Mouse (Mus musculus) embryonic fibroblast, embryonic 13.5 days (primary cell): ENCODE results near the gene Nol4l. TPM values are rescaled to one million over a fixed set of nuclear protein-coding genes. Genes with fewer than 3 reads are reported as not detected.

Experiments
- H3K27ac ChIP-seq: 2 replicates; pipeline ENCODE4 v1.5.1; 2012; ENCODE audit warnings: low read length, control low read depth, inconsistent platforms; ENCODE audit not compliant: insufficient read depth
- H3K4me1 ChIP-seq: 2 replicates; pipeline ENCODE4 v1.6.1; 2011; ENCODE audit warnings: low read length; ENCODE audit not compliant: control insufficient read depth, insufficient read depth
- H3K4me3 ChIP-seq: 2 replicates; pipeline ENCODE4 v1.5.1; 2011; ENCODE audit warnings: mild to moderate bottlenecking, control low read depth, low read length; ENCODE audit not compliant: insufficient read depth
- CTCF ChIP-seq: IDR thresholded peaks from 2 replicates; pipeline ENCODE4 v1.5.1; 2011; ENCODE audit warnings: mild to moderate bottlenecking, control low read depth, low read length, moderate library complexity, borderline replicate concordance; ENCODE audit not compliant: insufficient read depth
- POLR2A ChIP-seq: IDR thresholded peaks from 2 replicates; pipeline ENCODE4 v1.6.1; 2011; ENCODE audit warnings: low read depth, mild to moderate bottlenecking, control low read depth, low read length, moderate library complexity
- polyA plus RNA-seq: library from polyadenylated mRNA; stranded (reverse); fragments of >200 nt; gene quantifications from 2 replicates; pipeline ENCODE4 v1.2.4, GENCODE M21; 2011; ENCODE audit warnings: low read depth; ENCODE audit not compliant: missing spikeins, insufficient read length

Nol4l gene
- 4.2 and 4.7 TPM in 2 replicates for polyA plus RNA-seq

GRCm38 (mm10) chr2:153529931-153530766, at the start of gene Nol4l:
Gene Nol4l, minus strand, starts transcription at chr2:153529971.
- TF ChIP-seq CTCF: no peak
- Histone ChIP-seq H3K27ac (no peak within 1 kb of the TSS), H3K4me1 (no peaks in the 10 kb centered on the region), H3K4me3 (peak within 1 kb of the TSS; percentile 44)

GRCm38 (mm10) chr2:153577122-153577521, 47.4 kb upstream of the Nol4l start:
- H3K4me3 ChIP-seq: no peak overlapping the region
- H3K27ac ChIP-seq: no peak overlapping the region
- TF ChIP-seq CTCF: no peak
- TF ChIP-seq POLR2A: no peak
- no peaks in the 10 kb centered on the region for H3K4me1 ChIP-seq

DNA sequence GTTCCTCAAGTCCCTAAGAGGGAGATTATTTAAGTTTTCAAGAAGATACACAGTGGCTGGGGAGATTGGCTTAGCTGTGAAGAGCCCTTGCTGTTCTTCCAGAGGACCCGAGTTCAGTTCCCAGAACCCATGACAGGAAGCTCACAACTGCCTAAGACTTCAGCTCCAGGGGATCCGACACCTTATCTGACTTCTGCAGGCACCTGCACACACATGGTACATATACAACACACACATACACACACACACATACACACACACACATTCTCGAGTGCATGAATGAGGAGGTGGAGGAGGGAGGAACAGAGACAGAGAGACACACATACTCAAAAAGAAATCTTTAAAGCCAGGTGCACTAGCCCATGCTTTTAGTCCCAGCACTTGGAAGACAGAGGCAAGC, 46.4 kb upstream of the Nol4l start:
- no peak for TF ChIP-seq CTCF
- no peak for TF ChIP-seq POLR2A

DNA sequence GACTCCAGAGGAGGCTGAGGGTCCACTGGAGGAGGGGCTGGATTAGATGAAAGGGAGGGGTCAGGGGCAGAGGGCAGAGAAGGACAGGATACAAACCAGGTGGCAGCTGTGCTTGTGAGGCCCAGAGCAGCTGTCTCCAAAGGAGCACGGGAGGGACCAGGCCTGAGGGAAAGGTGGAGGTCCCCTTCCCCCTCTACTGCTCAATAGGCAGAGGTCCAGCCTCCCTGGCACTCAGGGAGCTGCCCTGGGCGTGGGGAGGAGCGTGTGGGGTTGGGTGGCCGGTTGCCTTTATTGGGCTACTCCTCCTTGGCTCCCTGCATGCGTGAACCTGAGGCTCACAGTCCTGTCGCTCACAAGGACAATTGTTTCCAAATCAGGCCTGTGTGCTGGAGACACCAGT, 45.8 kb upstream of the Nol4l start:
- Histone ChIP-seq H3K4me3 (no peak overlapping the region), H3K27ac (no peak overlapping the region), H3K4me1 (no peaks in the 10 kb centered on the region)
- TF ChIP-seq CTCF (no peak), POLR2A (no peak)

More for the DNA sequence above, 46.4 kb upstream of the Nol4l start:
- H3K4me1 ChIP-seq: no peaks in the 10 kb centered on the region
- no peak overlapping the region for H3K27ac ChIP-seq
- no peak overlapping the region for H3K4me3 ChIP-seq

- Histone ChIP-seq H3K4me1 (no peaks in the 10 kb centered on the region), H3K4me3 (no peak overlapping the region), H3K27ac (no peak overlapping the region)
- TF ChIP-seq CTCF (no peak), POLR2A (no peak)
These were observed 43.3 kb upstream of the Nol4l start for GRCm38 (mm10) chr2:153573101-153573500.

DNA sequence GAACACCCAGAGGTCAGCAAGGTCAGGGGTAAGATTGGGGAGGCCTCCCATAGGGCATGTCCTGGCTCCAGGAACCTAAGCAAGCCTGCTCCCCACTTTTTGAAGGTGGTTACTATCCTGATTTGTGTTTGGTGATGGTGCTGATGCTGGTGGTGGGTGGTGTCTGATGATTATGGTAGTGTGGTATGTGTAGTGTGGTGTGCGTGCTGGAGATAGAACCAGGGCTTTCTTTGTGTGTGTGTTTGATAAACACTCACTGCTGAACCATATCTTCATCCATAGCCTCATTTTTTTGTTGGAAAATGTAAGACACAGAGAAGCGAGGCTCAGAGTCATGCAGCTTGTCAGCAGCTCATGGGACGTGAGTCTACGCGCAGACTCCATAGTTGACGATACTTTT, 38.8 kb upstream of the Nol4l start:
- no peak for TF ChIP-seq CTCF
- TF ChIP-seq POLR2A: no peak
- Histone ChIP-seq H3K4me1 (no peaks in the 10 kb centered on the region), H3K4me3 (no peak overlapping the region), H3K27ac (no peak overlapping the region)

DNA sequence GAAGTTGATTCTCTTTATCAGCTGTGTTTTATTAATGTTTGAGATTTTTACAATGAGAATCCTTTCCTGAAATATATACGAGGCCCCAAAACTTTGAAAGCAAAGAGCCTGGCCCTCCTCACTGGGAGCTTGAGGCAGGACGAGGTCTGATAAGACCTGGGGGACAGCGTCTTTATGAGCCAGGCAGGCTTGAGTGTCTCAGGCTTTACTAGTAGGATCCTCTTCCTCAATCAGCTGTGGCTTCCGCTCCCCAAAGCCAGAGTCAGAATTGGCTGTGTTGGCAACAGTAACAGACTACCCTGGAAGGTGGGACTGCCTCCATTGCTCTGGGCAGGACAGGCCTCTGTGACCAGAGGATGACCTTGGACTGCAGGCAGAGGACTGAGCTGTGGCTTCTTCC, 38.2 kb upstream of the Nol4l start:
- Histone ChIP-seq H3K4me3 (no peak overlapping the region), H3K4me1 (no peaks in the 10 kb centered on the region), H3K27ac (no peak overlapping the region)
- TF ChIP-seq POLR2A (no peak), CTCF (no peak)

- H3K27ac ChIP-seq: no peak overlapping the region
- no peak overlapping the region for H3K4me3 ChIP-seq
- no peaks in the 10 kb centered on the region for H3K4me1 ChIP-seq
- TF ChIP-seq POLR2A: no peak
- TF ChIP-seq CTCF: no peak
These were observed 34.6 kb upstream of the Nol4l start for GRCm38 (mm10) chr2:153564343-153564742.

DNA sequence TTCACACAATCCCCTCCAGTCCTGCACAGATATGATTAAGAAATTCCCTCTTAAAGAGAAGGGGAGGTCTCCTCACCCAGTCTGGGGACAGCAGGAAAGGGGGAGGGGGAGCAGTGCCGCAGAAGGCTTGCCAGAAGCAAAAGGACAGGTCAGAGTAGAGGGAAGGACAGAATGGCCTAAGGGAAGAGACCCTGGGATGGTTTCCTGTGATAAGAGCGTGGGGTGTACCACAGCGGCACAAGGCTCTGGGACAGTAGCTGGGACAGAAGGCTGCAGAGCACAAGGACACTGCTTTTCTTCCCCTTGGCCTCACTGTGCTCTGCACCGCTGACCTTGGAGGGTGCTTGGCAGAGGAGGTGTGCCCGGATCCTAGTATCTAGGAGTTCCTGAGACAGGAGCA, 31.8 kb upstream of the Nol4l start:
- H3K4me3 ChIP-seq: no peak overlapping the region
- H3K4me1 ChIP-seq: no peaks in the 10 kb centered on the region
- H3K27ac ChIP-seq: no peak overlapping the region
- TF ChIP-seq POLR2A (no peak), CTCF (no peak)

- no peak overlapping the region for H3K4me3 ChIP-seq
- H3K27ac ChIP-seq: no peak overlapping the region
- no peaks in the 10 kb centered on the region for H3K4me1 ChIP-seq
- no peak for TF ChIP-seq POLR2A
- no peak for TF ChIP-seq CTCF
These were observed 31.1 kb upstream of the Nol4l start for GRCm38 (mm10) chr2:153560664-153561541.
